Mouse (Mus musculus) gastrocnemius, postnatal 25 days (tissue): ENCODE measurements around the gene Dph2. TPM values are rescaled to one million over a fixed set of nuclear protein-coding genes. Genes with fewer than 3 reads are reported as not detected.

Experiments used
- DNase-seq: peaks from one replicate; pipeline ENCODE4 v3.0.0; 2022
- long read RNA-seq, 2 experiments: library from polyadenylated mRNA; stranded (forward); transcript quantifications; one replicate each; pipeline ENCODE4 v2.0.0; 2021
- total RNA-seq, 2 experiments: library from RNA; stranded (reverse); gene quantifications; 1 replicate in 1 of 2; 2 replicates in 1 of 2; pipeline ENCODE4 v1.2.3; 2021

Dph2 gene
- 1 to 10 TPM; 3.3 to 3.4 TPM for total RNA-seq
- long read RNA-seq, experiment 1 = 0 reads
- long read RNA-seq, experiment 2, partial matches to known transcripts = 3 of 8 reads
- long read RNA-seq, experiment 2, other reads (novel, unspliced or antisense) = 1 of 8 reads

DNA sequence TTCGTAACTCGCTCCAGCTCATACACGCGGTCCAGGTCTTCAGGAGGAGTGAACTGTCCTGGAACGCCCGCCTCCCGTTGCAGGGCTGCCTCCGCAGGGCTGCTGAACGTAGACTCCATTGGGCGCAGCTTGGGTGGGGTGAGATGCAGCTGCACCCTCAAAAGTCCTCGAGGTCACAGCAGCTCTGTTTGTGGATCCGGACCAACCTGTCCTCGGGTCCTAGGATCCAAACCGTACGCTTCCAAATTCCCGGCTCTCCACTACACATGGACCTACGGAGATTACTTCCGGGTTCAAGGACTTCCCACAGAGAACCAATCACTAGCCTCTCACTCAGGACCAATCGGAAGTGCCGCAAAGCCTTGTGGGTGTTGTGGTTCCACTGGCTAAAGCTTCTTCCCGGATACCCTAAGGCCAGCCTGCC, at the start of gene Dph2:
Dph2 (minus strand) TSS at position 295 of the 424 bp plus-strand sequence.
- peak; percentile 79 for DNase-seq

DNA sequence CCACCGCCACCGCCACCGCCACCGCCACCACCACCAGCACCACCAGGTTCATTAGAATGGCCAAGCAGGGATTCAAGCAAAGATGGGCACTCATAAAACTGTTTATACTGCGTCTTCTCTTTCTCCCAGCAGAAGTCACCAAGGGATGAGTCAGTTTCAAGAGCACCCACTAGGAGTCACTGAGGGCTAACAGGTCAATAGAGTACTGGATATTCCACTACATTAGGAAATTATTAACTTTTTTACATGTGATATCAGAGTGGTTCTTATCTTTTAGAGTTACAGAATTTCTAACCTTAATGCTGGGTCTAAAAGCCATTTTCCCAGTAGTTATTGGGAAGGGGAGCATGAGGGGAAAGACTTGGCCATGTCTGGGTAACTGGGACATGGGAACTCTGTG, 45.1 kb upstream of the Dph2 start:
- no peak for DNase-seq

DNA sequence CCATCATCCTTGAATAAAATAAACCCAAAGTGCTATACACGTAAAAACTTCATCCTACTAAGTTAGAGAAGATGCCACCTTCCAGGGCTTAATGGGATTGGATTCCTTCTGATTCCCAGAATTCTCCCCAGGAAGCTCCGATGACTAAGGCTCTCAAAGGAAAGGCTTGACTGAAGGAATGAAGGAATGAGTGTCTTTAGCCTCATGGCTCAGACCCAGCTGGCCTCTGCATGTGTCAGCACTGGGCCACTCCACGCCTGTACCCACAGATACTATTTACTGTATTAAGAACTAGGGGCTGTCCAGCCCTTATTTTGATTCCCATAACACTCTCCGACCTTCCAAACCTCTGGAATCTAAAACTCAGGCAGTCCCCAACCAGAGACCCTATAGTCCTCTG, 42.2 kb upstream of the Dph2 start:
- no peak for DNase-seq

DNA sequence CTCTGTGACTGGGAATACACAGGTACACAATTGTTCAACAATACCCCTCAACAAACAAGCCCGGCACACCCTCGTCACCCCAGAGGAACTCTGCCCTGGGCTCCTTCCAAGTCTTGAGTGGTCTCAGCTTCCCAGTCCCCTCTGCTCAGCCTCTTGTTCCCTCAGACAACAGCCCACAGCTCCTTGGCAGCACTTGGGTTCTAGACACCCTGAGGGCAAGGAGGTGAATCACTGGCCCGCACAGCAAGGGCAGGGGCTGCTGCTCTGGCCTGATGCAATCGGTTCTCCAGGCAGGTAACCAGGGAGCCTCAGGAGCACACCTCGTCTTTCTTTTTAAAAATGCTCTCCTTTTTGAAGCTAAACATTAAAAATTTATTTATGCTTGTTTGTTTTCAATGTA, 41.4 kb upstream of the Dph2 start:
- no peak for DNase-seq

DNA sequence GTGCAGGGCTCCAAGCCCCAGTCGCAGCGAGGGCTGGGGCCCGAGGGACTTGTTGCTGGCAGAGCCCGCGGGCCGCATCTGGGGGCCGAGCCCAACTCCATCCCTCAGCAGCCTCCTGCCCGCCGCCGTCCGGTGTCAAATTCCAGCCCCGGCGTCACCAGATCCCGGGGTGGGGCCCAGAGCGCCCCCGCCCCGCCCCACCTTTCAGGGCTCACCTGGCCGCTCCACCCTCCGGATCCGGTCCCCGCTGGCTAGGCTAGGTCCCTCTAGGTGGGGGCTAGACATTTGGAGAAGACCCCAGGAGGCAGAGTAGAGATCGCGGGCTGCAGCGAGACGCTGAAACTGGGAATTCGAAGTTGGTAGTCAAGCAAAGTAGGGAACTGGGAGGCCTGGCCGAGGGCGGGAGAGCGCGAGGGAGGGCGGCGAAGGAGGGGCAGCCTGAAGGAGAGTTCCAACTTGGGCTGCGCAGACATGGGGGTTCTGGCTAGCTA, 37.6 kb upstream of the Dph2 start, which contains the start of gene Artn:
Artn (minus strand) TSS at position 373 of the 491 bp plus-strand sequence.
- peak; percentile 39 for DNase-seq

DNA sequence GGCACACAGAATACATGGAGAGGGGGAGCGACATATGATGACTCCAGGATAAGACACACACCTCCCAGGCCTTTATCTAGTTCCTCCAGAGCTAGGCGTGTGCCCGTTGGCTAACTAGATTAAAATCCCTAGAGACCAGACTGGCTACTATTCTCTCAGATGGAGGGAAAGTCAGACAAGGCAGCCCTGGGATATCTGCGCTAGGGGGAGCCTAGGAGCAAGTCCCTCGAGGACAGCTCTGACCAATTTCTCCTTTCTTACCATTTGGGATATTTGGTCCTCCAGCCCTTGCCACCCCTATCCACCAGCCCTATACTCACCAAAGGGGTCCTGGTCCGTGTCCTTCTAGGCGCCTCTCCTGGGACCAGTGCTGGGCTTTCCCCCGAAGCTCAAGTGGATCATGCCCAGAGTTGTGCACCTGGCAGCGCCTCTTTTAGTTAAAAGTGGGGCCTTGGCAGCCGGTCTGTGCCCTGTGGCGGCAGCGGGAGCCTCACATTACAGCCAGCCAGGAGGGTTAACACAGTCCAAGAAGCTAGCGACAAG, 36.9 kb upstream of the Dph2 start:
- DNase-seq = peak; percentile 39

DNA sequence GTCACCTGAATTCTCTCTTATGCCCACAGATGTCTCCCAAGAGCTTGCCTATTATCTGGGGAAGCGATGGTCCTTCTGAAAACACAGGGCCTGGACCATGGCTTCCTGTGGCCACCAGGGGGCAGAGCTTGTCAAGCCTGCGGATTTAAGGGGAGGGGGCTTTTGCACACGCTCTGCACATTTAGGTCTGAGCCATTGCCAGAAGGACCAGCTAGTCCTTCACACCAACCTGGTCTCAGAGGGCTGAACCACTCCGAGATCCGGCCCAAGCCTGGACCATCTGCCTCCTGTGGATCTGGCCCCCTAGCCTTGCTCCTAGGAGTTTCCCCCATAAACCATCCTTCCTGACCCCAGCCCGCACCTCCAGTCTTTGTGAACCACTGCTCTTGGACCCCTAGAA, 36.4 kb upstream of the Dph2 start:
- no peak for DNase-seq

DNA sequence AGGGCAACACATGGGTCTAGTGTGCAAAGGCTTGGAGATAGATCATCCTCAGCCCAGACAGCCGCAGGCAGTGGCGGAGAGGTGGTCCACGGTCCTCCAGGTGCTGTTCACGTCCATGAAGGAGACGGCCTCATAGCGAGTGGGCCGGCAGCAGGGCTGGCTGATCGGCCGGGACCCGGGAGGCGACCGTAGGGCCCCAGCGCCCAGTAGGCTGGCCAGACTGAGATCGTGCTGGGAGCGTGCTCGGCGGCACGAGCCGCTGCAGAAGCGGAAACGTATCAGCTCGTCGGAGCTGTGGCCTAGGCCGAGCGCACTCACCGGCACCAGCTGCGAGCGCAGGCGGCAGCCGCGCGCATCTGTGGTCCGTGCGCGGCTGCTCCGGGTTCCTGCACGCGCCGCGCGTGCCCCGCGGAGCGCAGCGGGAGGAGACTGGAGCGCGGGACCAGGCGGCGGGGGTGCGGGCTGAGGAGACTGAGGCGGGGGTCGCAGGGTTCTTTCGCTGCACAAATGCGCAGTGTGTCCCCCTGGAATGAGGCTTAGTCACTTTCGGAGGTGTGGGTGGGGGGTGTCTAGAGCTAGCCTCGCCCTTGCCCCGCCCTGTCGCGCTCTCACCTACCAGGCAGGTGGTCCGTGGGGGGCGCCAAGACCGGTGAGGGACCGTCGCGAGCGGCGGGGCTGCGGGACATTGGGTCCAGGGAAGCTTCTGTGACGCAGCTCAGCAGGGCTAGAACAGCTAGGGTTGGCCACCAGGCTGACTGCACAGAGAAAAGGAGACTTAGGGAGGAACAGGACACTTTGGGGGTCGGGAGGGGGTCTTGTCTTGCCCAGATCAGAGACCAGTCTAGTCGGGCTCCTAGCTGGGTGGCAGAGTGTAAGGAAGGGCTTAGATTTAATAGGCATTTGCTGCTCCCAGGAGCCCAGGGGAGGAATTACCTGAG, 35.0 kb upstream of the Dph2 start:
- no peak for DNase-seq

DNA sequence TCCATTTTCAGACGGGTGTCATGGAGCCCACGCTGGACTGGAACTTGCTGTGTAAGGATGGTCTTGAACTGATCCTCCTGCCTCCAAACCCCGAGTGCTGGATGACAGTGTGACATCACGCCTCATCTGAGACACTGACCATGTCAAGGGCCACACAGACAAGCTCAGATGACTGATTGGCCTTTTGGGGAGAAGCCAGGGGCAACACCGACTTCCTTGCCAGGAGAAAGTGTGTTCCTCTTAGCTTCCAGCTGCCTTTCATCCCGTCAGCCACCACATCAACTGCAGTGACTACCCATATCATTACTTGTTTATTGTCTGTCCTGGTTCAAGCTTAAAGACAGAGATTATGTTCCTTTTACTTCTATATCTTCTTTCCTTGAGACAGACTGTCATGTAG, 33.1 kb upstream of the Dph2 start:
- no peak for DNase-seq

DNA sequence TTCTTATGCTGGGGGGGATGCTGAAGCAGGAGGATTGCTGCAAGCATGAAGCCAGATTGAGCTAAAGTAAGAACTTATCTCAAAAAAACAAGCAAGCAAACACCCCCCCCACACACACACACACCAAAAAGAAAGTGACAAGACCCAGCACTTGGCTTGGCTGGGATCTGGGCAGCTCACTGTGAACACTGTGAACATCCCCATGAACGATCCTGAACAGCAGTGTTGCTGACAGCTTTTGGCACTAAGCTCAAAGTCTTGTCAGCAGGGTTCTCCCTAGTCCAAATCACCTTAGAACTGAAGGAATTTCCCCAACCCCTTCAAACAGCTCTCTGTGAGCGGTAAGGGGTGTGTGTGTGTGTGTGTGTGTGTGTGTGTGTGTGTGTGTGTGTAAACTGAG, 31.6 kb upstream of the Dph2 start:
- DNase-seq = no peak

DNA sequence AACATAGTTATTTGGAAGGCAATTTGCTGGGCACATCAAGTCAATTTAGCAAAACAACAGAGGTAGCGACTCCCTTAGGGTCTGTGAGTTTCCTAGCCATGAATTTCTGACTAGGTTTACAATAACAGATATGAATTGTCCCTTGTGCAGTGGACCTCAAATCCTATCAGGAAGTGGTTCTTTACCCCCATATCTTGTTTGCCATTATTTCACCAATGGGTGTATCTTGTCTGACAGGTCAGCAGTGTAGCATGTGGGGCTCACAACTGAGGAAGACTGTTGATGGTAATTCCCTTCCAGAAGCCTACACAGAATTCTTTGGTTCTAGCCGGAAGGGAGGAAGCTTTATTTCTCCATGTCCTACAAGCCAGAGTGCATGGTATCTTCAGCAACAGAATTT, 29.5 kb upstream of the Dph2 start:
- no peak for DNase-seq

DNA sequence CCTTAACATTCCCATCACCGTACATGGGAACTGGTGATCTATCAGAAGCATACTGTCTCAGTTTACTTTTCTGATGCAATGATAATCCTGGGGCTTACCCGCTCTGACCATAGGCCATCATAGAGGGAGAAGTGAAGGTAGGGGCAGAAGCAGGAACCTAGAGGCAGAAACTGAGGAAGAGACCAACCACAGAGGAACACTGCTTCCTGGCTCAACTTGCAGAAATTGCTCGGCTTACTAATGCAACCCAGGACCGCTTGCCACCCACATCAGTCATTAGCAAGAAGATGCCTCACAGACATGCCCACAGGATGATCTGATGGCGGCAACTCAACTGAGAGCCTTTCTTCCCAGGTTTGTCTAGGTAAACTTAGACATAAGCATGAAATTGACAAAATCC, 26.9 kb upstream of the Dph2 start:
- no peak for DNase-seq

DNA sequence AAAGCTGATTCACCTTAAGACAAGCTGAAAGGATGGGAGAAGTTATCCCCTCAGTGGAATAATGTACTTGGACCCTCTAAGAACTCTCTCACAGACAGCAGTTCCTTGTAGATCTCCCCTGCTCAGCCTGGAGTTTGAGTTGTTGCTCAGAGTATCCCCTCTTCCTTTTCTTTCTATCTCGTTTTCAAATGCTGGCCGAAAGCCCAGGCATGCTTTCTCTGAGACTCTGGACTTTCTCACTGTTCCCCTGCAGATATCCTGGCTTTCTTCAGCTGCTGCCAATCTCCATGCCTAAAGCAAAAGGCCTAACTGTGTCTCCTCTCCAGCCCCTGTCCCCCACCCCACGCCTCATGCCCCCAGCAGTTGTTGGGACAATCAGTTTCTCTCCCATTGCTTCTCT, 26.4 kb upstream of the Dph2 start:
- no peak for DNase-seq

DNA sequence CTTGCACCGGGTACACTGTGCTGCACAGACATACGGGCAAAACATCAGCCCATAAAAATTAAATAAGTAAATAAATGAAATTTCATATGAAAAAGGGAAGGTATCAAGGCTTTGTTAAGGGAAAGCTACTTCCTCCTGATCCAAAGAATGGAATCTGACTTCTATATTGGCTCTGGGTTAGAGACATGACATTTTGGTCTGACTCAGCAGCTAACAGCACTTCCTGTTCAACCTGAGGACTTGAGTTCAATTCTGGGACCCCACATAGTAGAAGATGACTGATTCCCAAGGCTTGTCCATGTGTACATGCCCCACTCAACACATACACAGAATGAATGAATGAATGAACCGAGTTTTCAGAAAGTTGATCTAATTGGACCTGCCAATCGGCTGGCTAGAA, 26.0 kb upstream of the Dph2 start:
- DNase-seq = no peak

DNA sequence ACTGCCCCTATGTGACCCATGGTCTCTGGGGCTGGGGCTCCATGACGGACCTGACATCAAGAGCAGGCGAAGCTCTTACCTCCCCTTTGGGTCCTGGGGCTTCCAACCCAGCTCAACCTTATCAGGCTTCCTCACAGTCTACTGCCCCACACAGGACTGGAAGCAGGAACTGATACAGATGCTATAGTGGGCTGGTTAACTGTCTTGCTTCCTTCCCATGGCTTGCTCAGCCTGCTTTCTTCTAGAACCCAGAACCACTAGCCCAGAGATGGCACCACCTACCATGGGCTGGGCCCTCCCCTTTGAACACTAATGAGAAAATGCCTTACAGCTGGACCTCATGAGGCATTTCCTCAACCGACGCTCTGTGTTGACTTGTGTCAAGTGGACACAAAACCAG, 25.6 kb upstream of the Dph2 start:
- no peak for DNase-seq

DNA sequence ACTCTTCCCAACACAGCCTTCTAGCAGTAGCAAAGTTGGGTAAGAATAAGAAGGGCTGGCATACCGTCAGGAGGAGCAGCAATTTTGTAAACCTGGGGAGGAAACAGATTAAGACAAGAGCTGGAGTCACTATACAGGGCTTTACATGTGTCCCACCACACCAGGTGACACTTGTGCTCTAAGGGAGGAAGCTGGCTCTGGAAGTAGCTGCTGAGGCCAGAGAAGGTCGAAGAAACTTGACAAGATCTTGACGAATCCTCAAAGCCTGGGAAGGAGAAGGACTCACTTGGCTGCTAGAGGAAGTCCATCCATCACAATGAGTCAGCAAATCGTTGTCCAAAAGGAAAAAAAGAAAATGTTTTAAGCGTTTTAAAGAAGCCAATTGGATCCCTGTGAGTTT, 24.6 kb upstream of the Dph2 start:
- no peak for DNase-seq

DNA sequence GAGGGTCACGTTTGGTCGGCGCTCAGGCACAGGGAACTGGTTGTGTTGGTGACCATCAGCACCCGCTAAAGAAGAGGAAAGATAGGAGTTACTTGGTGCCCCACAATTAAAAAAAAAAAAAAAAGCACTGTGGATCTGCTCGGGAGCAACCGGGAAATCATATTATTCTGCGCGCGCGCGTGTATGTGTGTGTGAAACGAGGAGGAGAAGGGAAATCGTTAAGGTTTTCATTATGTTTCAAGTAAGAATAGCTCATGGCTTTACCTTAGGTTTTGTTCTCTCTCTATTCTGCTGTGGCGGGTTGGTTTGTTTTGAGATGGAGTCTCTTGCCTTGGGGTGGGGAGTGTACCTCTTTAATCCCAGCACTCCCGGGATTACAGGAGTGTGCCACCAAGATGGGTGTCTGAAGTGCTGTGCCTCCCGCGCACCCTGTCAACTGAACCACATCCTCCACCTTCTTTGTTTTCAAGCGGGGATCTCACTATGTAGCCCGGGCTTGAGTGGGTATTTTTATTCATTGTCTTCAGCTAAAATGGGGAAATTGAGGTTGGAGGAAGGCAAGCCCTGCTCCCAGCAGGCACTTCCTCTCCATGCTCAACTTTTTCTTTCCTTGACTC, 23.8 kb upstream of the Dph2 start:
- DNase-seq = no peak

DNA sequence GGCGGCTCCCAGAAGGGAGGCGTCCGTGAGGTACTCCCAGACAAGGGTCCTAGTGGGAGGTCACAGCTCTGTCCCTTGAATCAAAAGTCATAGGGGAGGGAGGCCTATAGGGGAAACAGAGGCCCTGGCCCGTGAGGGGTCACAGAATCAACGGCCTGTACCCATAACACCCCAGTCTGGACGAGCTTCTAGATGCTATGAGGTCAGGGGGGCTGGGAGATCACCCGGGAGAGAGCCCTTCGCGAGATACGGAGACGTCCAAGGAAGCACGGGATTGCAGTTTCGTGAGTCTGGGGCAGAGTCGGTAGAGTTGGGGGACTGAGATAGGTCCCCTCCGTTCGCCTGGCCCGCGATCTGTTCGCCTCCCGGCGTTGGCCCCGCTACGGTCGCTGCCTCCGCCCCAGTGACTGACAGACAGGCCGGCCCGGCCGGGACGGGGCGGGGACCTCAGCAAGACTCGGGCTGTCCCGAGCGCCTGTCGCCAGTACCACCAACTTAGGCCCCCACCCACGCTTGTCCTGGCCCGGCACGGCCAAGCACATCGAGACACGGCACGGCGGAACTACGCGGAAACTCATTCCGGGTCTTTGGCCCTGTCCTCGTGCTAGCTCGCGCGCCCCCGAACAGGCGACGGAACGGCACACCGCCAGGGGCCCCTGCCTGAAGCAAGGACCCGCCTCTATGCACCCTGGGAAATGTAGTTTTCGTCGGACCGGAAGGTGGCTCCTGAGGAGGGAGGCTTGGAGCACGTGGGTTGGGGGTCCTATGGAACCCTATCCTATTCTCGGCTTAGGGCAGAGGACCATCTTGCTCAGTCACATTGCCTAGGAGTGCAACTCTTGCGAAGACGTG, 23.0 kb upstream of the Dph2 start, which contains the start of gene Ipo13:
Ipo13 (minus strand) TSS at position 409 of the 852 bp plus-strand sequence.
- DNase-seq = peak; percentile 91

DNA sequence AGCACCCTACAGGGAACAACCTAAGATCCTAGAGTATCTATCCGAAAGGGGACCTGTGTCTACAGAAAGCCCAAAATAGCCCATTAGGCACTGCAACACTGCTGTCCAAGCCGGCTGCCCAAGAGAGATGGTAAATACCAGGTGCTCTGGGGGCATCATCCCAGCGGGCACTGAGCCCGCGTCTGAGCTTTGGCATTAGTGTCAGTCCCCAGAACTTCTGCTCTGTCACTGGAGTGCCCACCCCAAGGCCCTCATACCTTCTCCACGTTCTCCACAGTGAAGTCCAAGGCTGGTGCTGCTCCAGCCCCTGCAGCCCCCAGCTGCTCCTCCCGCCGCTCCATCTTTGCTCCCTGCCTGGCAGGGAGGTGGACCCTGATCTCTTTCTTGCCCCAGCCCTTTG, 22.2 kb upstream of the Dph2 start:
- DNase-seq = peak; percentile 82

DNA sequence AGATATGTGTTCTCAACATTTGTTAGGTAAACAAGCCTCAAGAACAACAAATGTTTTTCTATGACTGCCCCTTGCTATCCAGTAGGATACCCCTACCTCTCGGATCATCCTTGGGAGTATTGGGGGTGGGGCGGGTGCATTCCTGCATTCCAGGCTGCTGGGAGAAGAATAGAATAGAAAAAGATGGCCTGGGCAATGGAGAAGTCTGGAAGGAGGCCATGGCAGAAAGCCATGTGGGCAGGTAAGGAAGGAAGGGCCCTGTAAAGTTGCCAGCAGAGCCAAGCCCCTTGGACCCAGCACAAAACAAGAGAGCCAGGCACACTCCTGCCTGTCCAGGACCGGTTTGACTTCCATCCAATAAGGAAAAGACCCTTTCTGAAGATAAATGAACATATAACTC, 21.6 kb upstream of the Dph2 start:
- no peak for DNase-seq

DNA sequence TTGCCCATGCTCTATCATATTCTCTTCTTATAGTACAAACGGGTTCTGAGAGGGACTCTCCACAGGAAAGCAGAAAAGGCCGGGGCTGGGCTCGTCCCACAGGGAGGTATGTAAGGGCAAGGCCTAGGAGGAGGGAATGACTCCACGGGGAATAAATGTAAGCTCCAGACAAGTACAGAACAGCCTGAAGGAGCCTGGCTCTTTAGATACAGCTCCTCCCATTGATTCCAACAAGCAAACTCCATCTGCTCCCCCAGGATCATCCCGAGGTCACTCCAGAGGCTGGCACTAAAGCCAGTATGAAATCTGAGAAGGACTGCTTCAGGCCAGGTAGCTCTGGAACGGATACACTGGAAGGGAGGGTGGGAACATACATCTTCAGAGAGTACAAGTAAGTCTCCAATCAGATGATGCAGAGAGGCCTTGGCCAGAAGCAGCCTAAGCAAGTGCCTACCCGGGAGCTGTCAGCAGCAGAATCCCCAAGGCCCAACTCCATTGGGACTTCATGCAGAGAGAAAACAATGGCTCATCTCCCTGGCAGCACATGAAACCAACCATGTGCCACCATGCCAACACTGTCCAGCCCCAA, 20.9 kb upstream of the Dph2 start:
- DNase-seq = no peak
